Mouse (Mus musculus): ENCODE data around the gene Fli1. TPM values are rescaled to one million over a fixed set of nuclear protein-coding genes. Genes with fewer than 3 reads are reported as not detected.
A peak's percentile ranks its signal among the peaks of the same experiment; 100 is the strongest.

The Fli1 gene
- total and polyA plus RNA-seq, 3 experiments = 13.8 to 171 (median 24.3) TPM

DNA sequence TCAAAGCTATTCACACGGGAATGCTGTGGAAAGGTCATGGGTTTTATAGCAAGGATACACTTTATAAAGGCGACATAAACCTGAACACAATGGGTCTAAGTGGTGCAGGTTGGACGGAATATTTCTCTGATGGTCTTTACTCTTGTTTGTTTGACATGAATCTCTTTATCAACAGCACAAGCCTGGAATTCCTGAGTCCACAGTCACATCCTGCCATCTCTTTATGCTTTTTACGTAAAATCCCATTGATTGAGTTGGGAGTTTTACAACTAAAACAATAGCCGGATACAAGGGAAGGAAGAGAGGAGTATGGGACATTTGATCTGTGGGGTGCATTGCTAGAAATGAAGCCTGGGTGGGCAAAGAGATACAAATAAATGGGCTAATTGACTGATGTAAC, 16.9 kb downstream of the Fli1 start:
- Histone ChIP-seq H3K9ac (ENCODE audit: control insufficient read depth, low read depth, low read length, poor library complexity, severe bottlenecking) (no peak overlapping the region), H3K27ac (ENCODE audit: control insufficient read depth, low read depth, low read length) (no peak overlapping the region), H3K4me3 (ENCODE audit: control insufficient read depth in 1 of 2, insufficient read depth in 1 of 2, low read depth in 2 of 2, low read length in 2 of 2) (no peak overlapping the region), H3K9me3 (replicated peaks; ENCODE audit: insufficient read depth, low read length) (no peaks in the 10 kb centered on the region), H3K4me1 (ENCODE audit: control insufficient read depth in 1 of 2, insufficient read depth in 2 of 2, low read length in 2 of 2) (peaks cover 16 to 24% of the 10 kb centered on the region in 2 experiments), H3K79me2 (ENCODE audit: control insufficient read depth, insufficient read depth, low read length, poor library complexity) (peaks cover 28% of the 10 kb centered on the region), H3K27me3 (ENCODE audit: control insufficient read depth in 1 of 2, insufficient read depth in 2 of 2, low read length in 2 of 2) (no peaks in the 10 kb centered on the region), H3K36me3 (ENCODE audit: control insufficient read depth in 1 of 2, insufficient read depth in 2 of 2, low read length in 2 of 2) (peaks cover 1 to 27% of the 10 kb centered on the region in 2 experiments; a peak in 3 of 4 replicates)
- TF ChIP-seq POLR2AphosphoS5 (IDR thresholded peaks at IDR 0.05; ENCODE audit: borderline replicate concordance, low read depth, low read length) (no peak), MEF2A (IDR thresholded peaks at IDR 0.05; ENCODE audit: extremely low read depth, insufficient replicate concordance, low read depth, low read length, poor library complexity, severe bottlenecking) (no peak), BHLHE40 (IDR thresholded peaks at IDR 0.05; ENCODE audit: borderline replicate concordance, low read depth, low read length) (no peak), GATA1 (IDR thresholded peaks at IDR 0.05; ENCODE audit: low read depth, low read length) (no peak), CHD2 (IDR thresholded peaks at IDR 0.05; ENCODE audit: low read length) (no peak), NRF1 (IDR thresholded peaks at IDR 0.05; ENCODE audit: insufficient read depth, low read depth, low read length, poor library complexity, severe bottlenecking) (no peak), CHD1 (IDR thresholded peaks at IDR 0.05; ENCODE audit: low read depth, low read length) (no peak), ZC3H11A (IDR thresholded peaks at IDR 0.05; ENCODE audit: low read depth, low read length) (no peak), SMC3 (IDR thresholded peaks at IDR 0.05; ENCODE audit: low read depth, low read length) (no peak), ELF1 (IDR thresholded peaks at IDR 0.05; ENCODE audit: low read depth, low read length) (no peak), USF1 (IDR thresholded peaks at IDR 0.05; ENCODE audit: low read depth, low read length) (no peak), POLR2A (IDR thresholded peaks at IDR 0.05; ENCODE audit: control insufficient read depth in 1 of 2, insufficient read depth in 1 of 2, low read depth in 1 of 2, low read length in 2 of 2, poor library complexity in 1 of 2) (no peak)
- no peak for DNase-seq (ENCODE audit: low read depth, low spot score)

DNA sequence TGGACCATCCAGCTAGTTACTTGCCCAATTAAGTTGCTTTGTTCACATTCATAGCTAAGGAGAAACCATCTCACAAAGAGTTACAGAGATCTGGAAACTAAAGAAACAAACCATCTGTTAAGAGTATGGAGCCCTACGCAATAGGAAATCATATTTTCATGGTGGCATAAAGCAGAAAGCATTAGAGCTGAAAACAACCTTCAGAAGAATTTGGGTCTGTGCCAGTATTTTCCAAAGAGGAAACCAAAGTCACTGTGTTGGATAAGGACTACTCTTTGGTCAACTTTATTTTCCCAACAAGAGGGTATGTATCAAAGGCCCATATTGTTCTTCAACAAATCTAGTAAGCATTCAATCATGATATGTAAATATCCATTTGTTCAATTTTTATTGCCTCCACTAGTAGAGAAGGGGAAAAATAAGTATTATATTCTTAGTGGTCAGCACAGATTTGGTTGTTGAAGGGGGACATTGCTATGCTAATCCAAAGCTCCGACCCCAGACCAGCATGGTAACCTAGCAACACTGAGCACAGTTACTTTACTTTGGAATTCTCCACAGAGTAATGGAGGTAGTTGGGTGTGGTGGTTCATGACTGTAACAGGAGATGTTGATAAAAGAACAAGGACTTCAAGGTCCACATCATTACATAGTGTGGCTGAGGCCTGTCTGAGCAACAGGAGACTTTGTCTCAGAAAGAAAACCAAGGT, 20.0 kb downstream of the Fli1 start:
- Histone ChIP-seq H3K9me3 (replicated peaks; ENCODE audit: insufficient read depth, low read length) (no peaks in the 10 kb centered on the region), H3K4me3 (ENCODE audit: control insufficient read depth in 1 of 2, insufficient read depth in 1 of 2, low read depth in 2 of 2, low read length in 2 of 2) (no peak overlapping the region), H3K27ac (ENCODE audit: control insufficient read depth, low read depth, low read length) (no peak overlapping the region), H3K9ac (ENCODE audit: control insufficient read depth, low read depth, low read length, poor library complexity, severe bottlenecking) (no peak overlapping the region), H3K36me3 (ENCODE audit: control insufficient read depth in 1 of 2, insufficient read depth in 2 of 2, low read length in 2 of 2) (peaks cover 0 to 36% of the 10 kb centered on the region in 2 experiments; a peak in 2 of 4 replicates), H3K79me2 (ENCODE audit: control insufficient read depth, insufficient read depth, low read length, poor library complexity) (peaks cover 26% of the 10 kb centered on the region), H3K27me3 (ENCODE audit: control insufficient read depth in 1 of 2, insufficient read depth in 2 of 2, low read length in 2 of 2) (no peaks in the 10 kb centered on the region), H3K4me1 (ENCODE audit: control insufficient read depth in 1 of 2, insufficient read depth in 2 of 2, low read length in 2 of 2) (peaks cover 25 to 31% of the 10 kb centered on the region in 2 experiments)
- TF ChIP-seq MAX (IDR thresholded peaks at IDR 0.05; ENCODE audit: low read length) (no peak), MXI1 (IDR thresholded peaks at IDR 0.05; ENCODE audit: low read depth, low read length) (0 out of 2 replicates have a peak, but pooled peaks have one; percentile 24)
- DNase-seq (ENCODE audit: low read depth, low spot score) = no peak
